Mouse (Mus musculus): Measurements from ENCODE around the gene Mlst8.

DNA sequence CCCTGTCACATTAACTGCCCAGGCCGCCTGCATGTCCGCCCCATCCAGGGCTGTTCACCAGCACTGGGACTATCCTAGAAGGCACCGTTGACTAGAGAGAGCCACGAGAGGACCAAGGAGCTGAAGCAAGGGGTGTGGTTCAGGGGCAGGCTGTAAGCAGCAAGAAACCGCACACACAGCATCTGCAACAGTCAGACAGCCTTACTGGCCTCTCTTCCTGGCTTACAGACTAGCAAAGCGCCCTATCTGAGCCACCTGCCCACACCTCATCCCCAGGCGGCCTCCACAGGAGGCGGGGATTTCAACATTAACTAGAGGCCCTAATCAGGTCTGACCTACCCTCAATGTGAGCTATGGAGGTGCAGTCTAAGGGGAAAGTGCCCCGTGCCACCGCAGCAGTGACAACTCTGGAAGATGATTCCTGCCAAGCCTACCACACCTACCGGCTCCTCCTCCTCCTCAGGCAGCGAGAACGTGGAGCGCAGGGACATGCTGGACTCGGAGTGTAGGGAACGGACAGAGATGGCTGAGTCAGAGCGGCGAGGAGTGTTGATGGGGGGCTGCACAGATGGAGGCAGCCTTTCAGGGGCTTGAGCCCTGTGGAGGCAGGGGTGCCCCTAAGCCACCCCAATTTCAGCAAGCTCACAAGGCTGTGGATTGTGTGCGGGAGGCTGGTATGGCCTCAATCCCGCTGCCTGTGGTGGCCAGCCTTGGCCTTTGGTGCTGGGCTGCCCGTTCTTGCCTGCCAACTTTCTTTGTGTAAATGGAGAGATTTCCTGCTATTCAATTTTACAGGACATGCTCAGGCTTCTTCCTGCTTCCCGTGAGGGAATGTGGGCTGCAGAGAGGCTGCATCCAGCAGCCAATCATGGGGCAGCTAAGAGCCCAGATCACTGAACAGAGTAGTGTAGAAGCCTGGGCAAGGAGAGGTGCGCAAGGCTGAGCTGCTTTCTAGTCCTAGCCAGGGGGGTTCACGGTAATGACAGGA is 35.7 kb upstream of the Mlst8 start:
- TF ChIP-seq POLR2A (IDR thresholded peaks at IDR 0.05; ENCODE audit: low read depth, low read length) (no peak), CTCF (IDR thresholded peaks at IDR 0.05; ENCODE audit: extremely low read depth, insufficient read depth, insufficient read length, insufficient replicate concordance) (no peak)

Data from spleen, adult 2 months (tissue).